Mouse (Mus musculus): ENCODE results near the gene Rhbdl1.

DNA sequence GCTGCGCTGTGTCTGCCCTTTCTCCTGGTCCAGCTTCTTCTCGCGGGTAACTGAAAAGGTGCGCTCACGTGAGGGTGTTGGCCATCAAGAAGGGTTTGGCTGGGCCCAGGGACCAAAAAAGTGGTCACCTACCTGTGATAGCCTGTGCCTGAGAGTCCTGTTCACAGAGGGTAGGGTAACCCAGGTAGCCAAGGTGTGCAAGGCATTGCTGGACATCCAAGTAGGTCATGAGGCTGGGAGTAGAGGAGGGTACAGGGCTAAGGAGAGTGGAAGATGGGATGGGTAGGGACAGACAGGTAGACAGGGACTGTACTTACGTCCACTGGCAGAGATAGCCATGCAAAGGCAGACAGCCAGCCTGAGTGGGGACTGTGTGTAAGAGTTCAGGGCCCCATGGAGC, 3.4 kb upstream of the Rhbdl1 start:
- TF ChIP-seq CTCF (IDR thresholded peaks at IDR 0.05; ENCODE audit: control insufficient read depth, insufficient read depth, insufficient replicate concordance, low read depth, low read length): no peak
- no peak for TF ChIP-seq POLR2A (IDR thresholded peaks at IDR 0.05; ENCODE audit: control insufficient read depth, low read depth, low read length)
